In genomic region chr2:84660253-84660652, GRCm38 (mm10) we compare ENCODE assay signal across 8 mouse cellular contexts. TPM values are rescaled to one million over a fixed set of nuclear protein-coding genes. Genes with fewer than 3 reads are reported as not detected.
DNase-seq lines count a peak whose midpoint lies in the region; ATAC-seq and TF ChIP-seq lines count a peak whose summit lies in the region.
"Had no signal": no experiment of that assay in that cellular context is flagged by ENCODE, and none has a peak within 500 bp of the region (broad histone marks: within the 10 kb centered on the region; RNA-seq: fewer than 3 reads in every experiment).

No protein-coding gene starts in this region.

- H3K4me1 ChIP-seq in embryonic facial prominence, embryonic 14.5 days (ENCODE audit: control insufficient read depth, insufficient read depth, low read length), result no peaks in the 10 kb centered on the region
- H3K4me1 ChIP-seq in forebrain, embryonic 14.5 days (ENCODE audit: control insufficient read depth, insufficient read depth, low read length), result no peaks in the 10 kb centered on the region

- H3K27me3 ChIP-seq in embryonic facial prominence, embryonic 14.5 days (replicated peaks; ENCODE audit: control insufficient read depth, insufficient read depth, low read length), result no peaks in the 10 kb centered on the region
- H3K27me3 ChIP-seq in forebrain, embryonic 14.5 days (replicated peaks; ENCODE audit: control insufficient read depth, insufficient read depth, low read length), result no peaks in the 10 kb centered on the region

- no peak overlapping the region for H3K27ac ChIP-seq in layer of hippocampus, adult 2 months
- H3K27ac ChIP-seq in embryonic facial prominence, embryonic 14.5 days (replicated peaks; ENCODE audit: low read depth, low read length), result no peak overlapping the region
- no peak overlapping the region for H3K27ac ChIP-seq in forebrain, embryonic 14.5 days (ENCODE audit: low read depth, low read length)

- intact Hi-C loops in left cerebral cortex, postnatal 14 days (cut with DNase I), result loop anchor here (5.0 kb wide), 2 partner anchors 43 to 203 kb away; no protein-coding TSS in a partner anchor

- H3K9ac ChIP-seq in embryonic facial prominence, embryonic 14.5 days (ENCODE audit: low read depth, low read length), result no peak overlapping the region
- H3K9ac ChIP-seq in forebrain, embryonic 14.5 days (ENCODE audit: low read length), result no peak overlapping the region

- no peak for ATAC-seq in embryonic facial prominence, embryonic 14.5 days (ENCODE audit: low read depth)
- no peak for ATAC-seq in forebrain, embryonic 14.5 days

- no peaks in the 10 kb centered on the region for H3K9me3 ChIP-seq in embryonic facial prominence, embryonic 14.5 days (ENCODE audit: control insufficient read depth, low read length)
- no peaks in the 10 kb centered on the region for H3K9me3 ChIP-seq in forebrain, embryonic 14.5 days (replicated peaks; ENCODE audit: control insufficient read depth, low read length)

- WGBS in embryonic facial prominence, embryonic 14.5 days, result 65% methylated on average over 3 of the region's 3 CpGs
- WGBS in forebrain, embryonic 14.5 days, result 71% methylated on average over 3 of the region's 3 CpGs

- H3K4me3 ChIP-seq in layer of hippocampus, adult 2 months, result no peak overlapping the region
- H3K4me3 ChIP-seq in embryonic facial prominence, embryonic 14.5 days (ENCODE audit: low read depth, low read length), result no peak overlapping the region
- H3K4me3 ChIP-seq in forebrain, embryonic 14.5 days (ENCODE audit: low read depth, low read length), result no peak overlapping the region

- peak; percentile 81 for TF ChIP-seq CTCF in layer of hippocampus, adult 2 months (conservative IDR thresholded peaks at IDR 0.05)

- no peak overlapping the region for H3K4me2 ChIP-seq in embryonic facial prominence, embryonic 14.5 days (ENCODE audit: low read depth, low read length)
- no peak overlapping the region for H3K4me2 ChIP-seq in forebrain, embryonic 14.5 days (ENCODE audit: low read length)

- H3K36me3 ChIP-seq in embryonic facial prominence, embryonic 14.5 days (ENCODE audit: control insufficient read depth, insufficient read depth, low read length), result no peaks in the 10 kb centered on the region
- H3K36me3 ChIP-seq in forebrain, embryonic 14.5 days (ENCODE audit: control insufficient read depth, insufficient read depth, low read length), result no peaks in the 10 kb centered on the region

- DNase-seq in layer of hippocampus, adult 2 months (ENCODE audit: low spot score in 2 of 2), result peak; percentile 41 to 60
- no peak for DNase-seq in layer of hippocampus, postnatal 36 days
- DNase-seq in ES-CJ7 (ENCODE audit: low read depth, low spot score), result peak; percentile 86
- DNase-seq in embryonic facial prominence, embryonic 14.5 days (ENCODE audit: low spot score), result peak; percentile 46
- DNase-seq in left cerebral cortex, postnatal 14 days (ENCODE audit: low spot score in 2 of 2), result peak; percentile 65 to 67
- DNase-seq in natural killer cell, adult 2 months (ENCODE audit: low spot score in 2 of 2), result peak; percentile 36 to 57
- no peak for DNase-seq in forebrain, embryonic 14.5 days (ENCODE audit: low spot score)

RNA-seq across cellular contexts. Expression of gene Btbd18, which starts 1.4 kb away (rescaled TPM):
- not detected for total RNA-seq in layer of hippocampus, adult 2 months (2021)
- not detected for total RNA-seq in layer of hippocampus, postnatal 36 days (2021)
- polyA plus RNA-seq in embryonic facial prominence, embryonic 14.5 days (2014; fragmentation: Nextera tagmentation; extraction: Ambion mirVana), result 0.14 TPM in 1 of 2 replicates, not detected in the other
- total RNA-seq in left cerebral cortex, postnatal 14 days (2021), result not detected
- polyA plus RNA-seq in forebrain, embryonic 14.5 days (2014; fragmentation: Nextera tagmentation; extraction: Ambion mirVana), result 0.10 and 0.33 TPM in 2 replicates

RNA-seq across cellular contexts. Expression of gene Ctnnd1, which starts 9.7 kb away (rescaled TPM):
- total RNA-seq in layer of hippocampus, adult 2 months (2021), result 10 to 100 TPM; 43.3 to 52.9 TPM
- total RNA-seq in layer of hippocampus, postnatal 36 days (2021), result 10 to 100 TPM; 50.8 to 53.1 TPM
- polyA plus RNA-seq in embryonic facial prominence, embryonic 14.5 days (2014; fragmentation: Nextera tagmentation; extraction: Ambion mirVana), result 48.9 and 49.0 TPM in 2 replicates
- 10 to 100 TPM; 65.6 to 76.0 TPM for total RNA-seq in left cerebral cortex, postnatal 14 days (2021)
- 27.1 and 27.8 TPM in 2 replicates for polyA plus RNA-seq in forebrain, embryonic 14.5 days (2014; fragmentation: Nextera tagmentation; extraction: Ambion mirVana)

RNA-seq across cellular contexts. Expression of gene Selenoh, which starts 10.3 kb away (rescaled TPM):
- 10 to 100 TPM; 21.7 to 26.3 TPM for total RNA-seq in layer of hippocampus, adult 2 months (2021)
- 10 to 100 TPM; 26.7 to 28.3 TPM for total RNA-seq in layer of hippocampus, postnatal 36 days (2021)
- 237 and 272 TPM in 2 replicates for polyA plus RNA-seq in embryonic facial prominence, embryonic 14.5 days (2014; fragmentation: Nextera tagmentation; extraction: Ambion mirVana)
- total RNA-seq in left cerebral cortex, postnatal 14 days (2021), result 10 to 100 TPM; 47.2 to 54.1 TPM
- polyA plus RNA-seq in forebrain, embryonic 14.5 days (2014; fragmentation: Nextera tagmentation; extraction: Ambion mirVana), result 277 and 350 TPM in 2 replicates

RNA-seq across cellular contexts. Expression of gene Gm28635, which starts 17.6 kb away (rescaled TPM):
- 1 to 10 TPM; 3.3 to 9.9 TPM for total RNA-seq in layer of hippocampus, adult 2 months (2021)
- 1 to 10 TPM; 3.8 to 3.9 TPM for total RNA-seq in layer of hippocampus, postnatal 36 days (2021)
- not detected in 2 replicates for polyA plus RNA-seq in embryonic facial prominence, embryonic 14.5 days (2014; fragmentation: Nextera tagmentation; extraction: Ambion mirVana)
- 1 to 10 TPM; 1.8 to 3.5 TPM for total RNA-seq in left cerebral cortex, postnatal 14 days (2021)
- polyA plus RNA-seq in forebrain, embryonic 14.5 days (2014; fragmentation: Nextera tagmentation; extraction: Ambion mirVana), result not detected in 2 replicates
- polyA plus RNA-seq: lung, embryonic 16.5 days had no signal

RNA-seq across cellular contexts. Expression of gene Med19, which starts 17.9 kb away (rescaled TPM):
- total RNA-seq in layer of hippocampus, adult 2 months (2021), result 10 to 100 TPM; 31.4 to 31.8 TPM
- total RNA-seq in layer of hippocampus, postnatal 36 days (2021), result 10 to 100 TPM; 29.5 to 32.2 TPM
- 28.4 and 28.8 TPM in 2 replicates for polyA plus RNA-seq in embryonic facial prominence, embryonic 14.5 days (2014; fragmentation: Nextera tagmentation; extraction: Ambion mirVana)
- total RNA-seq in left cerebral cortex, postnatal 14 days (2021), result 10 to 100 TPM; 30.3 to 32.3 TPM
- 55.3 and 59.8 TPM in 2 replicates for polyA plus RNA-seq in forebrain, embryonic 14.5 days (2014; fragmentation: Nextera tagmentation; extraction: Ambion mirVana)

Comparison
In these comparisons a context has a peak if more than half of its experiments do, and no peak if none do; other contexts are left out.
1. DNase-seq: peak in layer of hippocampus, adult 2 months (2 of 2), ES-CJ7 (single experiment), embryonic facial prominence, embryonic 14.5 days (single experiment), left cerebral cortex, postnatal 14 days (2 of 2) and natural killer cell, adult 2 months (2 of 2); none in layer of hippocampus, postnatal 36 days (0 of 2) and forebrain, embryonic 14.5 days (single experiment).